Mouse (Mus musculus): ENCODE measurements at regions not wholly inside any gene's neighbourhood (a gene's known extent, or its start where the extent isn't known, plus 50 kb on each side); places are given as distances from the start of the nearest gene placed in this dataset.

- WGBS: 62% methylated on average over 1 of the region's 1 CpGs
- no peak for DNase-seq
Observed at GRCm38 (mm10) chr8:127721624-127722023, 636.8 kb upstream of the Nrp1 start.

GRCm38 (mm10) chr8:127734059-127734458 is 624.3 kb upstream of the Nrp1 start:
- H3K27me3 ChIP-seq (ENCODE audit: control insufficient read depth, insufficient read depth, low read length): no peaks in the 10 kb centered on the region
- H3K4me3 ChIP-seq (replicated peaks; ENCODE audit: insufficient read depth, low read depth, low read length): no peak overlapping the region
- no peak overlapping the region for H3K27ac ChIP-seq (ENCODE audit: insufficient read depth, low read length)
- no peaks in the 10 kb centered on the region for H3K4me1 ChIP-seq (ENCODE audit: control insufficient read depth, insufficient read depth, low read length)
- TF ChIP-seq POLR2A (IDR thresholded peaks at IDR 0.05; ENCODE audit: borderline replicate concordance, insufficient read depth, low read length) (no peak), CTCF (IDR thresholded peaks at IDR 0.05; ENCODE audit: borderline replicate concordance, insufficient read depth, low read depth, low read length) (no peak)
- WGBS: 97% methylated on average over 3 of the region's 3 CpGs
- no peak for DNase-seq

More at GRCm38 (mm10) chr8:127721624-127722023, 636.8 kb upstream of the Nrp1 start:
- TF ChIP-seq POLR2A (IDR thresholded peaks at IDR 0.05; ENCODE audit: borderline replicate concordance, insufficient read depth, low read length) (no peak), CTCF (IDR thresholded peaks at IDR 0.05; ENCODE audit: borderline replicate concordance, insufficient read depth, low read depth, low read length) (no peak)
- Histone ChIP-seq H3K27ac (ENCODE audit: insufficient read depth, low read length) (no peak overlapping the region), H3K27me3 (ENCODE audit: control insufficient read depth, insufficient read depth, low read length) (no peaks in the 10 kb centered on the region), H3K4me1 (ENCODE audit: control insufficient read depth, insufficient read depth, low read length) (no peaks in the 10 kb centered on the region), H3K4me3 (replicated peaks; ENCODE audit: insufficient read depth, low read depth, low read length) (no peak overlapping the region)

- H3K27me3 ChIP-seq (ENCODE audit: control insufficient read depth, insufficient read depth, low read length): no peaks in the 10 kb centered on the region
- no peak for DNase-seq
- H3K4me3 ChIP-seq (replicated peaks; ENCODE audit: insufficient read depth, low read depth, low read length): no peak overlapping the region
- no peak overlapping the region for H3K27ac ChIP-seq (ENCODE audit: insufficient read depth, low read length)
- WGBS: 91% methylated on average over 6 of the region's 6 CpGs
- no peaks in the 10 kb centered on the region for H3K4me1 ChIP-seq (ENCODE audit: control insufficient read depth, insufficient read depth, low read length)
- TF ChIP-seq CTCF (IDR thresholded peaks at IDR 0.05; ENCODE audit: borderline replicate concordance, insufficient read depth, low read depth, low read length) (no peak), POLR2A (IDR thresholded peaks at IDR 0.05; ENCODE audit: borderline replicate concordance, insufficient read depth, low read length) (no peak)
Observed at GRCm38 (mm10) chr8:127742236-127742635, 616.2 kb upstream of the Nrp1 start.

- 94% methylated on average over 4 of the region's 4 CpGs for WGBS
- no peaks in the 10 kb centered on the region for H3K27me3 ChIP-seq (ENCODE audit: control insufficient read depth, insufficient read depth, low read length)
- H3K4me1 ChIP-seq (ENCODE audit: control insufficient read depth, insufficient read depth, low read length): no peaks in the 10 kb centered on the region
- DNase-seq: no peak
- H3K27ac ChIP-seq (ENCODE audit: insufficient read depth, low read length): no peak overlapping the region
- TF ChIP-seq POLR2A (IDR thresholded peaks at IDR 0.05; ENCODE audit: borderline replicate concordance, insufficient read depth, low read length) (no peak), CTCF (IDR thresholded peaks at IDR 0.05; ENCODE audit: borderline replicate concordance, insufficient read depth, low read depth, low read length) (no peak)
- no peak overlapping the region for H3K4me3 ChIP-seq (replicated peaks; ENCODE audit: insufficient read depth, low read depth, low read length)
Observed at GRCm38 (mm10) chr8:127745221-127745620, 613.2 kb upstream of the Nrp1 start.

GRCm38 (mm10) chr8:127746456-127746855 is 611.9 kb upstream of the Nrp1 start:
- no peak overlapping the region for H3K27ac ChIP-seq (ENCODE audit: insufficient read depth, low read length)
- WGBS: 69% methylated on average over 8 of the region's 8 CpGs
- no peak for DNase-seq
- TF ChIP-seq POLR2A (IDR thresholded peaks at IDR 0.05; ENCODE audit: borderline replicate concordance, insufficient read depth, low read length): no peak
- no peak for TF ChIP-seq CTCF (IDR thresholded peaks at IDR 0.05; ENCODE audit: borderline replicate concordance, insufficient read depth, low read depth, low read length)
- no peaks in the 10 kb centered on the region for H3K27me3 ChIP-seq (ENCODE audit: control insufficient read depth, insufficient read depth, low read length)
- no peak overlapping the region for H3K4me3 ChIP-seq (replicated peaks; ENCODE audit: insufficient read depth, low read depth, low read length)
- no peaks in the 10 kb centered on the region for H3K4me1 ChIP-seq (ENCODE audit: control insufficient read depth, insufficient read depth, low read length)

GRCm38 (mm10) chr8:127752871-127753270 is 605.5 kb upstream of the Nrp1 start:
- Histone ChIP-seq H3K4me1 (ENCODE audit: control insufficient read depth, insufficient read depth, low read length) (no peaks in the 10 kb centered on the region), H3K27ac (ENCODE audit: insufficient read depth, low read length) (no peak overlapping the region), H3K27me3 (ENCODE audit: control insufficient read depth, insufficient read depth, low read length) (no peaks in the 10 kb centered on the region), H3K4me3 (replicated peaks; ENCODE audit: insufficient read depth, low read depth, low read length) (no peak overlapping the region)
- DNase-seq: no peak
- WGBS: 83% methylated on average over 5 of the region's 5 CpGs
- no peak for TF ChIP-seq CTCF (IDR thresholded peaks at IDR 0.05; ENCODE audit: borderline replicate concordance, insufficient read depth, low read depth, low read length)
- TF ChIP-seq POLR2A (IDR thresholded peaks at IDR 0.05; ENCODE audit: borderline replicate concordance, insufficient read depth, low read length): no peak

GRCm38 (mm10) chr8:127753793-127754565 is 604.4 kb upstream of the Nrp1 start:
- no peaks in the 10 kb centered on the region for H3K27me3 ChIP-seq (ENCODE audit: control insufficient read depth, insufficient read depth, low read length)
- H3K27ac ChIP-seq (ENCODE audit: insufficient read depth, low read length): no peak overlapping the region
- WGBS: 54% methylated on average over 5 of the region's 5 CpGs
- H3K4me3 ChIP-seq (replicated peaks; ENCODE audit: insufficient read depth, low read depth, low read length): no peak overlapping the region
- no peak for TF ChIP-seq POLR2A (IDR thresholded peaks at IDR 0.05; ENCODE audit: borderline replicate concordance, insufficient read depth, low read length)
- no peak for TF ChIP-seq CTCF (IDR thresholded peaks at IDR 0.05; ENCODE audit: borderline replicate concordance, insufficient read depth, low read depth, low read length)
- H3K4me1 ChIP-seq (ENCODE audit: control insufficient read depth, insufficient read depth, low read length): no peaks in the 10 kb centered on the region
- peak in 1 of 2 experiments; percentile 10 for DNase-seq

GRCm38 (mm10) chr8:127757396-127757795 is 601.0 kb upstream of the Nrp1 start:
- no peak overlapping the region for H3K27ac ChIP-seq (ENCODE audit: insufficient read depth, low read length)

More at GRCm38 (mm10) chr8:127757396-127757795, 601.0 kb upstream of the Nrp1 start:
- WGBS: 87% methylated on average over 2 of the region's 2 CpGs
- Histone ChIP-seq H3K4me1 (ENCODE audit: control insufficient read depth, insufficient read depth, low read length) (no peaks in the 10 kb centered on the region), H3K4me3 (replicated peaks; ENCODE audit: insufficient read depth, low read depth, low read length) (no peak overlapping the region), H3K27me3 (ENCODE audit: control insufficient read depth, insufficient read depth, low read length) (no peaks in the 10 kb centered on the region)
- no peak for DNase-seq
- TF ChIP-seq CTCF (IDR thresholded peaks at IDR 0.05; ENCODE audit: borderline replicate concordance, insufficient read depth, low read depth, low read length) (no peak), POLR2A (IDR thresholded peaks at IDR 0.05; ENCODE audit: borderline replicate concordance, insufficient read depth, low read length) (no peak)
